Mouse (Mus musculus) CH12.LX (cell line): ENCODE measurements at regions not wholly inside any gene's neighbourhood (a gene's known extent, or its start where the extent isn't known, plus 50 kb on each side); places are given as distances from the start of the nearest gene placed in this dataset.

Experiments
- DNase-seq: peaks from one replicate; pipeline ENCODE4 v3.0.0-alpha.2; 2013; ENCODE audit errors: extremely low read depth
- H3K27ac ChIP-seq: 2 replicates; pipeline ENCODE4 v1.5.1; 2012; ENCODE audit warnings: low read depth, mild to moderate bottlenecking, control low read depth, moderate library complexity; ENCODE audit not compliant: insufficient read depth
- H3K27me3 ChIP-seq: replicated peaks from 2 replicates; pipeline ENCODE3; 2012; ENCODE audit warnings: inconsistent platforms
- H3K36me3 ChIP-seq, 2 experiments: replicated peaks in 1 of 2; 2 replicates each; pipeline versions ENCODE3 to v1.6.1; 2012; ENCODE audit warnings: inconsistent platforms in 1 of 2, low read length in 1 of 2, mild to moderate bottlenecking in 1 of 2, mixed read lengths in 1 of 2, moderate library complexity in 1 of 2; ENCODE audit not compliant: control insufficient read depth in 1 of 2, insufficient read depth in 1 of 2
- H3K4me1 ChIP-seq, 2 experiments: 2 replicates each; pipeline ENCODE4 v1.6.1; 2012; ENCODE audit warnings: inconsistent platforms in 1 of 2, moderate library complexity in 1 of 2; ENCODE audit not compliant: insufficient read depth in 2 of 2, control insufficient read depth in 1 of 2
- H3K4me2 ChIP-seq: 2 replicates; pipeline ENCODE4 v1.6.1; 2012; ENCODE audit warnings: low read depth, mild to moderate bottlenecking, control low read depth; ENCODE audit not compliant: poor library complexity, insufficient read depth, severe bottlenecking
- H3K4me3 ChIP-seq, 3 experiments: fragments of 150-350 bp in 1 of 3; sonication (generic) in 1 of 3; replicated peaks in 1 of 3; 2 replicates each; pipeline versions ENCODE3 to v1.5.1; 2011 to 2012; ENCODE audit warnings: low read depth in 2 of 3, low read length in 2 of 3, mild to moderate bottlenecking in 2 of 3, moderate library complexity in 2 of 3, control low read depth in 1 of 3, improper control_type of control experiment in 1 of 3, inconsistent platforms in 1 of 3, mixed read lengths in 1 of 3; ENCODE audit not compliant: poor library complexity in 1 of 3
- H3K79me2 ChIP-seq: replicated peaks from 2 replicates; pipeline ENCODE4 v1.6.1; 2012; ENCODE audit warnings: mild to moderate bottlenecking, moderate library complexity; ENCODE audit not compliant: control insufficient read depth, poor library complexity, insufficient read depth, severe bottlenecking; ENCODE audit errors: extremely low read depth
- H3K9ac ChIP-seq: 2 replicates; pipeline ENCODE4 v1.6.1; 2012; ENCODE audit warnings: low read depth, mild to moderate bottlenecking, control low read depth, moderate library complexity; ENCODE audit not compliant: insufficient read depth
- H3K9me3 ChIP-seq: replicated peaks from 2 replicates; pipeline ENCODE3; 2012; ENCODE audit warnings: low read length, inconsistent platforms, mixed read lengths
- BHLHE40 ChIP-seq: IDR thresholded peaks from 2 replicates; pipeline ENCODE4 v1.6.1; 2011; ENCODE audit warnings: mild to moderate bottlenecking, low read depth, low read length, improper control_type of control experiment
- CHD2 ChIP-seq: IDR thresholded peaks from 2 replicates; pipeline ENCODE4 v1.6.1; 2011; ENCODE audit warnings: low read length, improper control_type of control experiment
- CTCF ChIP-seq, 2 experiments: IDR thresholded peaks in 1 of 2; conservative IDR thresholded peaks in 1 of 2; 2 replicates each; pipeline ENCODE4 v1.5.1; 2011 to 2012; ENCODE audit warnings: low read depth in 2 of 2, low read length in 2 of 2, improper control_type of control experiment in 1 of 2, inconsistent platforms in 1 of 2, mild to moderate bottlenecking in 1 of 2, moderate library complexity in 1 of 2
- ELF1 ChIP-seq: IDR thresholded peaks from 2 replicates; pipeline ENCODE4 v1.6.1; 2014; ENCODE audit warnings: low read depth, mild to moderate bottlenecking, inconsistent platforms, low read length, improper control_type of control experiment
- EP300 ChIP-seq: IDR thresholded peaks from 2 replicates; pipeline ENCODE4 v1.6.1; 2011; ENCODE audit warnings: low read length, improper control_type of control experiment
- GABPA ChIP-seq: IDR thresholded peaks from 2 replicates; pipeline ENCODE4 v1.6.1; 2012; ENCODE audit warnings: low read depth, low read length, improper control_type of control experiment, inconsistent platforms; ENCODE audit not compliant: insufficient replicate concordance
- IRF4 ChIP-seq: IDR thresholded peaks from 2 replicates; pipeline ENCODE4 v1.6.1; 2014; ENCODE audit warnings: low read depth, mild to moderate bottlenecking, inconsistent platforms, low read length, improper control_type of control experiment
- MAX ChIP-seq: IDR thresholded peaks from 2 replicates; pipeline ENCODE4 v1.6.1; 2011; ENCODE audit warnings: low read length, improper control_type of control experiment
- MXI1 ChIP-seq: IDR thresholded peaks from 2 replicates; pipeline ENCODE4 v1.6.1; 2011; ENCODE audit warnings: mild to moderate bottlenecking, low read depth, low read length, improper control_type of control experiment
- NELFE ChIP-seq: IDR thresholded peaks from 2 replicates; pipeline ENCODE4 v1.6.1; 2011; ENCODE audit warnings: low read depth, low read length, improper control_type of control experiment
- NRF1 ChIP-seq: IDR thresholded peaks from 2 replicates; pipeline ENCODE4 v1.6.1; 2014; ENCODE audit warnings: low read depth, mild to moderate bottlenecking, inconsistent platforms, low read length, improper control_type of control experiment, moderate library complexity
- POLR2A ChIP-seq: IDR thresholded peaks from 2 replicates; pipeline ENCODE4 v1.6.1; 2011; ENCODE audit warnings: low read depth, mild to moderate bottlenecking, improper control_type of control experiment, low read length
- RAD21 ChIP-seq: IDR thresholded peaks from 2 replicates; pipeline ENCODE4 v1.6.1; 2011; ENCODE audit warnings: low read depth, mild to moderate bottlenecking, low read length, improper control_type of control experiment, moderate library complexity
- RCOR1 ChIP-seq: conservative IDR thresholded peaks from 2 replicates; pipeline ENCODE4 v1.6.1; 2012; ENCODE audit warnings: low read depth, mild to moderate bottlenecking, inconsistent platforms, low read length, improper control_type of control experiment
- TBP ChIP-seq: conservative IDR thresholded peaks from 2 replicates; pipeline ENCODE4 v1.6.1; 2011; ENCODE audit warnings: low read depth, low read length, improper control_type of control experiment
- TCF12 ChIP-seq: IDR thresholded peaks from 2 replicates; pipeline ENCODE4 v1.6.1; 2014; ENCODE audit warnings: low read depth, mild to moderate bottlenecking, inconsistent platforms, low read length, improper control_type of control experiment
- USF1 ChIP-seq: IDR thresholded peaks from 2 replicates; pipeline ENCODE4 v1.6.1; 2014; ENCODE audit warnings: low read depth, mild to moderate bottlenecking, inconsistent platforms, low read length, improper control_type of control experiment
- USF2 ChIP-seq: conservative IDR thresholded peaks from 2 replicates; pipeline ENCODE4 v1.6.1; 2011; ENCODE audit warnings: low read depth, low read length, improper control_type of control experiment
- ZC3H11A ChIP-seq: IDR thresholded peaks from 2 replicates; pipeline ENCODE4 v1.6.1; 2012; ENCODE audit warnings: low read depth, mild to moderate bottlenecking, inconsistent platforms, low read length, improper control_type of control experiment
- ZKSCAN1 ChIP-seq: IDR thresholded peaks from 2 replicates; pipeline ENCODE4 v1.6.1; 2012; ENCODE audit warnings: low read depth, inconsistent platforms, low read length, improper control_type of control experiment, borderline replicate concordance
- ZNF384 ChIP-seq: IDR thresholded peaks from 2 replicates; pipeline ENCODE4 v1.6.1; 2012; ENCODE audit warnings: low read depth, low read length, improper control_type of control experiment, inconsistent platforms
- dilution Hi-C: fragments of 300-500 bp; cut with MboI; formaldehyde crosslinking; loops from 2 replicates; pipeline ENCODE4 v1.14.3; 2020; ENCODE audit warnings: low sequenced_read_pairs; ENCODE audit not compliant: extremely low pct_unique_long_range_greater_than_20kb, extremely low pct_ligation_motif_present
- in situ Hi-C: fragments of 300-500 bp; cut with MboI; formaldehyde crosslinking; loops from 3 replicates; pipeline ENCODE4 v1.14.3; 2019; ENCODE audit warnings: low sequenced_read_pairs, low pct_ligation_motif_present, low pct_unique_long_range_greater_than_20kb, mixed read lengths

- no peaks in the 10 kb centered on the region for H3K27me3 ChIP-seq
- H3K9ac ChIP-seq = no peak overlapping the region
- dilution Hi-C loops (no loop called here), in situ Hi-C loops (no loop called here)
- no peak for DNase-seq
- H3K4me3 ChIP-seq = no peak overlapping the region
- H3K9me3 ChIP-seq = no peaks in the 10 kb centered on the region
- no peaks in the 10 kb centered on the region for H3K36me3 ChIP-seq
- no peak overlapping the region for H3K4me2 ChIP-seq
- TF ChIP-seq NRF1 (no peak), IRF4 (no peak), RAD21 (no peak), ELF1 (no peak), MAX (no peak), EP300 (no peak), MXI1 (no peak)
- TF ChIP-seq, all 38 proteins: peak for 0
- H3K27ac ChIP-seq = no peak overlapping the region
- H3K79me2 ChIP-seq = no peaks in the 10 kb centered on the region
- no peaks in the 10 kb centered on the region for H3K4me1 ChIP-seq
Observed at GRCm38 (mm10) chr13:16355316-16355715, 343.7 kb downstream of the Inhba start.

DNA sequence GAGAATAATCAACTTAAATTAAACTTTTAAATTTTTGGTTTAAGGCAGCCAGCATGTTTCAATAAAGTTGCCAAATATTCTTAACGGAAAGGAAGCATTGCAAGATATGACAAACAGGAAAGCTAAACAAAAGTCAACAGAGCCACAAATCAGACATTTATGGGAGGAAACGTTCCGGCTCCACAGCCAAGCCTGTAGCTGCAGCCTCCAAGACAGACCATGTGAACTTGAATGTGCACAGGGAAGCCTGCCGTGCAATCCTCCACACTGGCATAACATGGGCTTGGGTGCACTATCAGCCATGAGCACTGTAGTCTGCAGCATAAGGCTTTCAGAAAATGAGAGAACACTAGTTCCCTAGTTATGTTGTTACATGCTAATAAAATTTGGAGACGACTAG, 367.8 kb downstream of the Inhba start:
- H3K27ac ChIP-seq = no peak overlapping the region
- no peak overlapping the region for H3K4me3 ChIP-seq
- dilution Hi-C loops (no loop called here), in situ Hi-C loops (no loop called here)
- no peaks in the 10 kb centered on the region for H3K36me3 ChIP-seq
- no peaks in the 10 kb centered on the region for H3K4me1 ChIP-seq
- H3K4me2 ChIP-seq = no peak overlapping the region
- no peak overlapping the region for H3K9ac ChIP-seq
- H3K27me3 ChIP-seq = no peaks in the 10 kb centered on the region
- H3K79me2 ChIP-seq = no peaks in the 10 kb centered on the region
- TF ChIP-seq POLR2A (no peak), ZKSCAN1 (no peak), TBP (no peak), GABPA (no peak), TCF12 (no peak), NRF1 (no peak), ELF1 (no peak), ZNF384 (no peak), USF1 (no peak), CTCF (conservative IDR thresholded peaks at IDR 0.05 in 1 of 2, IDR thresholded peaks at IDR 0.05 in 1 of 2; ENCODE audit: low read depth in 2 of 2, low read length in 2 of 2) (no peak), RCOR1 (no peak)
- H3K9me3 ChIP-seq = no peaks in the 10 kb centered on the region
- DNase-seq = no peak

- Histone ChIP-seq H3K79me2 (no peaks in the 10 kb centered on the region), H3K4me2 (no peak overlapping the region), H3K9ac (no peak overlapping the region), H3K4me3 (no peak overlapping the region), H3K4me1 (no peaks in the 10 kb centered on the region), H3K27me3 (no peaks in the 10 kb centered on the region), H3K27ac (no peak overlapping the region), H3K9me3 (no peaks in the 10 kb centered on the region), H3K36me3 (no peaks in the 10 kb centered on the region)
- in situ Hi-C loops (no loop called here), dilution Hi-C loops (no loop called here)
- TF ChIP-seq BHLHE40 = no peak
- no peak for TF ChIP-seq ZKSCAN1
- no peak for TF ChIP-seq GABPA
- TF ChIP-seq ZNF384 = no peak
- no peak for TF ChIP-seq NELFE
- no peak for TF ChIP-seq NRF1
- TF ChIP-seq ZC3H11A = no peak
- no peak for TF ChIP-seq USF1
- TF ChIP-seq CHD2 = no peak
- TF ChIP-seq IRF4 = no peak
- no peak for TF ChIP-seq TCF12
- TF ChIP-seq RAD21 = no peak
- TF ChIP-seq USF2 = no peak
- DNase-seq = no peak
Observed at GRCm38 (mm10) chr13:16379949-16380348, 368.3 kb downstream of the Inhba start.
